Mouse (Mus musculus): ENCODE data around the gene Kdm2b.

DNA sequence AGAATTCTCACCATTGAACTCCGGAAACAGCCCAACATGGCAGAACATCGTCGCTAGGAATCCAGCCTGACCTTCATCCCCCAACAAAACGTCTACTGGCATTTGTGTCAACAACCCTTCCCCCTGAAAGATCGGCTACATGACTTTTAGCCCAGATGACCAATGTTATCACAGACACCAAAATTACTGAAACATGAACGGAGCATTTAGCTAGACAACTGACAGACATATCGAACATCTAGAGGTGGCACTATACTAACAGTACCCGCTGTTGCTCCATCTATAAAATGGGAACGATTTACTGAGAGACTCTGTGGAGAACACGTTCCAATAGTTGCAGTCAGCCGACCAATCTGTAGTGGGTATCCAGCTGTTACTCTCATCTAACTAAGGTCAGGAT is 88.4 kb downstream of the Kdm2b start:
- TF ChIP-seq TCF12 (IDR thresholded peaks at IDR 0.05; ENCODE audit: insufficient read depth, poor library complexity, severe bottlenecking), result no peak
- TF ChIP-seq MAX (IDR thresholded peaks at IDR 0.05; ENCODE audit: low read depth), result no peak
- no peak for TF ChIP-seq CEBPB (IDR thresholded peaks at IDR 0.05; ENCODE audit: insufficient read depth, poor library complexity, severe bottlenecking)
- no peak for TF ChIP-seq SRF (IDR thresholded peaks at IDR 0.05; ENCODE audit: control insufficient read depth, insufficient read length, low read depth)
- TF ChIP-seq POLR2A (IDR thresholded peaks at IDR 0.05; ENCODE audit: insufficient read length, low read depth), result no peak
- no peak for TF ChIP-seq MYOG (IDR thresholded peaks at IDR 0.05; ENCODE audit: control insufficient read depth in 1 of 3, insufficient read depth in 1 of 3, insufficient read length in 2 of 3, low read depth in 2 of 3)
- TF ChIP-seq POLR2AphosphoS2 (IDR thresholded peaks at IDR 0.05; ENCODE audit: insufficient read length, low read depth), result no peak
- no peak for TF ChIP-seq USF1 (IDR thresholded peaks at IDR 0.05; ENCODE audit: low read depth)
- TF ChIP-seq TCF3 (IDR thresholded peaks at IDR 0.05; ENCODE audit: insufficient read length, low read depth), result no peak
- TF ChIP-seq E2F4 (IDR thresholded peaks at IDR 0.05; ENCODE audit: insufficient read depth), result no peak
